ENCODE assay signal across 25 mouse cellular contexts in the genomic region with DNA sequence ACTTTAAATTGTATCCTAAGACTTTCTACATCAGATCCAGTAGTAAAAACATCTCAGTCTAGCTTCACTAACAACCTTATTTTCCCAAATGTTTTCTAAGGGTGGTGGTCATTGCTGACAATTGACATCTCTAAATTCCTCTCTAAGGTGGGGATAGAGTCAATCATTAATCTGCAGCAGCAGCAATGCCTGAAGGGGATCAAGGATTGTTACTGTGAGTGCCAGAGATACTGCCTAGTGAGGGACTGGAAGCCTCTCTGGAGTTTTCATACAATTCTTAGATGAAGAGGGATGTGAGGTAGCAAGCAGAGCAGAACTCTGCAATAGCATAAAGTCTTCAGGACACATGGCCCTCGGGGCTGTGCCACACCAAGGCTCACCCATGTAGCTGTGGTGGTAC.
"Had no signal": no experiment of that assay in that cellular context is flagged by ENCODE, and none has a peak within 500 bp of the region (broad histone marks: within the 10 kb centered on the region; RNA-seq: fewer than 3 reads in every experiment).

No protein-coding gene starts in this region.

- H3K9me3 ChIP-seq: heart, embryonic 12.5 days; hindbrain, embryonic 10.5 days; hindbrain, embryonic 12.5 days; kidney, embryonic 15.5 days; limb, embryonic 13.5 days; limb, embryonic 15.5 days; liver, embryonic 12.5 days had no signal

- ATAC-seq: hindbrain, embryonic 16.5 days; liver, embryonic 12.5 days had no signal

- H3K4me1 ChIP-seq: heart, embryonic 12.5 days; hindbrain, embryonic 10.5 days; hindbrain, embryonic 12.5 days; kidney, embryonic 15.5 days; limb, embryonic 13.5 days; limb, embryonic 15.5 days; liver, embryonic 12.5 days had no signal

- H3K27me3 ChIP-seq: heart, embryonic 12.5 days; hindbrain, embryonic 12.5 days; kidney, embryonic 15.5 days; limb, embryonic 13.5 days; limb, embryonic 15.5 days; liver, embryonic 12.5 days had no signal

- H3K4me3 ChIP-seq: gastrocnemius, adult 2 months; heart, adult 2 months; heart, embryonic 12.5 days; hindbrain, embryonic 10.5 days; hindbrain, embryonic 12.5 days; kidney, embryonic 15.5 days; limb, embryonic 13.5 days; limb, embryonic 15.5 days; liver, embryonic 12.5 days had no signal

- DNase-seq: gastrocnemius, adult 2 months; gastrocnemius, postnatal 10 days; gastrocnemius, postnatal 25 days; heart, adult 2 months; heart, postnatal 10 days; heart, postnatal 4 days; kidney, adult 11 months; kidney, adult 2 months; kidney, adult 9 months; kidney, postnatal 14 days; kidney, postnatal 36 days; layer of hippocampus, adult 9-11 months; layer of hippocampus, postnatal 36 days; left cerebral cortex, postnatal 4 days had no signal

- H3K36me3 ChIP-seq: heart, embryonic 12.5 days; hindbrain, embryonic 10.5 days; hindbrain, embryonic 12.5 days; kidney, embryonic 15.5 days; limb, embryonic 13.5 days; liver, embryonic 12.5 days had no signal

- H3K27ac ChIP-seq: gastrocnemius, adult 2 months; heart, adult 2 months; hindbrain, embryonic 10.5 days; hindbrain, embryonic 12.5 days; hindbrain, embryonic 14.5 days; kidney, embryonic 15.5 days; kidney, postnatal 0 days; limb, embryonic 13.5 days; limb, embryonic 15.5 days; liver, embryonic 12.5 days; liver, embryonic 14.5 days had no signal

- H3K9ac ChIP-seq: heart, embryonic 12.5 days; hindbrain, embryonic 12.5 days; hindbrain, embryonic 14.5 days; kidney, embryonic 15.5 days; limb, embryonic 13.5 days; limb, embryonic 15.5 days; liver, embryonic 12.5 days; liver, embryonic 14.5 days had no signal

- H3K4me2 ChIP-seq: heart, embryonic 12.5 days; hindbrain, embryonic 12.5 days; hindbrain, embryonic 14.5 days; kidney, embryonic 15.5 days; limb, embryonic 13.5 days; limb, embryonic 15.5 days; liver, embryonic 12.5 days had no signal
